Mouse (Mus musculus) gastrocnemius, adult 18-20 months (tissue): Measurements from ENCODE around the gene Abcb11. TPM values are rescaled to one million over a fixed set of nuclear protein-coding genes. Genes with fewer than 3 reads are reported as not detected.

ENCODE experiments used
- DNase-seq: peaks from one replicate; pipeline ENCODE4 v3.0.0; 2021; ENCODE audit warnings: low spot score
- total RNA-seq, 2 experiments: library from RNA; stranded (reverse); gene quantifications; 2 replicates each; pipeline ENCODE4 v1.2.3; 2021

Gene Abcb11
- total RNA-seq, 2 experiments from 2014 or later, result 0.14 TPM; not detected in 1

- no peak for DNase-seq
Measured at GRCm38 (mm10) chr2:69264069-69264618, 78.3 kb downstream of the Abcb11 start.

- DNase-seq, result no peak
Measured at GRCm38 (mm10) chr2:69248221-69248755, 94.1 kb downstream of the Abcb11 start.

- DNase-seq, result no peak
Measured at GRCm38 (mm10) chr2:69247081-69247480, 95.3 kb downstream of the Abcb11 start.

- DNase-seq, result no peak
Measured at GRCm38 (mm10) chr2:69244924-69245323, 97.5 kb downstream of the Abcb11 start.

- no peak for DNase-seq
Measured at GRCm38 (mm10) chr2:69239315-69239714, 103.1 kb downstream of the Abcb11 start.

- no peak for DNase-seq
Measured at GRCm38 (mm10) chr2:69234976-69235678, 107.3 kb downstream of the Abcb11 start.

GRCm38 (mm10) chr2:69232101-69232500 is 110.3 kb downstream of the Abcb11 start:
- DNase-seq, result no peak

- DNase-seq, result no peak
Measured at GRCm38 (mm10) chr2:69230137-69230536, 112.3 kb downstream of the Abcb11 start.

GRCm38 (mm10) chr2:69228635-69229034 is 113.8 kb downstream of the Abcb11 start:
- no peak for DNase-seq

- DNase-seq, result no peak
Measured at GRCm38 (mm10) chr2:69226876-69227275, 115.5 kb downstream of the Abcb11 start.

GRCm38 (mm10) chr2:69224724-69225123 is 117.7 kb downstream of the Abcb11 start:
- no peak for DNase-seq

GRCm38 (mm10) chr2:69222815-69223214 is 119.6 kb downstream of the Abcb11 start:
- DNase-seq, result no peak

GRCm38 (mm10) chr2:69221868-69222416 is 120.5 kb downstream of the Abcb11 start:
- DNase-seq, result no peak

GRCm38 (mm10) chr2:69215242-69215641 is 127.2 kb downstream of the Abcb11 start:
- DNase-seq, result no peak

GRCm38 (mm10) chr2:69212652-69213051 is 129.8 kb downstream of the Abcb11 start:
- DNase-seq, result no peak

GRCm38 (mm10) chr2:69210773-69211172 is 131.6 kb downstream of the Abcb11 start, which contains the start of gene G6pc2:
Gene G6pc2 (plus strand): TSS chr2:69211073.
- DNase-seq, result no peak

GRCm38 (mm10) chr2:69209684-69210083 is 132.7 kb downstream of the Abcb11 start:
- no peak for DNase-seq

GRCm38 (mm10) chr2:69206523-69206922 is 135.9 kb downstream of the Abcb11 start:
- DNase-seq, result no peak

- DNase-seq, result peak; percentile 95
Measured at GRCm38 (mm10) chr2:69205791-69206351, 136.5 kb downstream of the Abcb11 start, which contains the start of gene Spc25. Gene Spc25 (minus strand): TSS chr2:69206194.

GRCm38 (mm10) chr2:69205185-69205584 is 137.2 kb downstream of the Abcb11 start:
- no peak for DNase-seq

- no peak for DNase-seq
Measured at GRCm38 (mm10) chr2:69193555-69193954, 148.9 kb downstream of the Abcb11 start.

GRCm38 (mm10) chr2:69191059-69191458 is 151.4 kb downstream of the Abcb11 start:
- DNase-seq, result no peak
